Mouse (Mus musculus): ENCODE data around the gene Klc2. TPM values are rescaled to one million over a fixed set of nuclear protein-coding genes. Genes with fewer than 3 reads are reported as not detected.

The Klc2 gene
- polyA plus RNA-seq, 1 experiment, result 21.9 TPM

- WGBS, result 79% methylated on average over 1 of the region's 1 CpGs
- TF ChIP-seq CTCF (IDR thresholded peaks at IDR 0.05; ENCODE audit: control insufficient read depth, insufficient read depth, low read length) (no peak), POLR2A (IDR thresholded peaks at IDR 0.05; ENCODE audit: borderline replicate concordance, control insufficient read depth, low read depth, low read length) (no peak)
- Histone ChIP-seq H3K27ac (ENCODE audit: control insufficient read depth, insufficient read depth, low read depth, low read length, poor library complexity) (no peak overlapping the region), H3K4me3 (replicated peaks; ENCODE audit: control insufficient read depth, low read depth, low read length) (no peak overlapping the region), H3K4me1 (ENCODE audit: control insufficient read depth, insufficient read depth, low read length) (no peaks in the 10 kb centered on the region)
Measured at GRCm38 (mm10) chr19:5079279-5079678, 39.1 kb downstream of the Klc2 start.

GRCm38 (mm10) chr19:5073518-5073917 is 44.8 kb downstream of the Klc2 start:
- no peak for TF ChIP-seq POLR2A (IDR thresholded peaks at IDR 0.05; ENCODE audit: borderline replicate concordance, control insufficient read depth, low read depth, low read length)
- TF ChIP-seq CTCF (IDR thresholded peaks at IDR 0.05; ENCODE audit: control insufficient read depth, insufficient read depth, low read length), result no peak
- 35% methylated on average over 5 of the region's 5 CpGs for WGBS
- peaks cover 3% of the 10 kb centered on the region for H3K4me1 ChIP-seq (ENCODE audit: control insufficient read depth, insufficient read depth, low read length)
- no peak overlapping the region for H3K4me3 ChIP-seq (replicated peaks; ENCODE audit: control insufficient read depth, low read depth, low read length)
- no peak overlapping the region for H3K27ac ChIP-seq (ENCODE audit: control insufficient read depth, insufficient read depth, low read depth, low read length, poor library complexity)

- H3K4me1 ChIP-seq (ENCODE audit: control insufficient read depth, insufficient read depth, low read length), result peaks cover 3% of the 10 kb centered on the region
- peak overlapping the region; percentile 64 for H3K4me3 ChIP-seq (replicated peaks; ENCODE audit: control insufficient read depth, low read depth, low read length)
- peak; percentile 47 for TF ChIP-seq CTCF (IDR thresholded peaks at IDR 0.05; ENCODE audit: control insufficient read depth, insufficient read depth, low read length)
- TF ChIP-seq POLR2A (IDR thresholded peaks at IDR 0.05; ENCODE audit: borderline replicate concordance, control insufficient read depth, low read depth, low read length), result no peak
- 2% methylated on average over 15 of the region's 15 CpGs for WGBS
- no peak overlapping the region for H3K27ac ChIP-seq (ENCODE audit: control insufficient read depth, insufficient read depth, low read depth, low read length, poor library complexity)
Measured at GRCm38 (mm10) chr19:5073028-5073427, 45.3 kb downstream of the Klc2 start.

GRCm38 (mm10) chr19:5072389-5073019 is 45.9 kb downstream of the Klc2 start:
- Histone ChIP-seq H3K27ac (ENCODE audit: control insufficient read depth, insufficient read depth, low read depth, low read length, poor library complexity) (no peak overlapping the region), H3K4me1 (ENCODE audit: control insufficient read depth, insufficient read depth, low read length) (peaks cover 3% of the 10 kb centered on the region), H3K4me3 (replicated peaks; ENCODE audit: control insufficient read depth, low read depth, low read length) (peak overlapping the region; percentile 45)
- 6% methylated on average over 20 of the region's 20 CpGs for WGBS
- TF ChIP-seq CTCF (IDR thresholded peaks at IDR 0.05; ENCODE audit: control insufficient read depth, insufficient read depth, low read length) (no peak), POLR2A (IDR thresholded peaks at IDR 0.05; ENCODE audit: borderline replicate concordance, control insufficient read depth, low read depth, low read length) (no peak)

- H3K27ac ChIP-seq (ENCODE audit: control insufficient read depth, insufficient read depth, low read depth, low read length, poor library complexity), result no peak overlapping the region
- no peak for TF ChIP-seq POLR2A (IDR thresholded peaks at IDR 0.05; ENCODE audit: borderline replicate concordance, control insufficient read depth, low read depth, low read length)
- TF ChIP-seq CTCF (IDR thresholded peaks at IDR 0.05; ENCODE audit: control insufficient read depth, insufficient read depth, low read length), result no peak
- H3K4me3 ChIP-seq (replicated peaks; ENCODE audit: control insufficient read depth, low read depth, low read length), result peak overlapping the region; percentile 45
- peaks cover 3% of the 10 kb centered on the region for H3K4me1 ChIP-seq (ENCODE audit: control insufficient read depth, insufficient read depth, low read length)
- WGBS, result 8% methylated on average over 40 of the region's 40 CpGs
Measured at GRCm38 (mm10) chr19:5071545-5072369, 46.6 kb downstream of the Klc2 start.

- WGBS, result 56% methylated on average over 11 of the region's 11 CpGs
- Histone ChIP-seq H3K27ac (ENCODE audit: control insufficient read depth, insufficient read depth, low read depth, low read length, poor library complexity) (no peak overlapping the region), H3K4me1 (ENCODE audit: control insufficient read depth, insufficient read depth, low read length) (peaks cover 3% of the 10 kb centered on the region)
Measured at GRCm38 (mm10) chr19:5071077-5071476, 47.3 kb downstream of the Klc2 start.

GRCm38 (mm10) chr19:5069978-5070377 is 48.4 kb downstream of the Klc2 start:
- TF ChIP-seq POLR2A (IDR thresholded peaks at IDR 0.05; ENCODE audit: borderline replicate concordance, control insufficient read depth, low read depth, low read length) (no peak), CTCF (IDR thresholded peaks at IDR 0.05; ENCODE audit: control insufficient read depth, insufficient read depth, low read length) (no peak)
- Histone ChIP-seq H3K27ac (ENCODE audit: control insufficient read depth, insufficient read depth, low read depth, low read length, poor library complexity) (no peak overlapping the region), H3K4me3 (replicated peaks; ENCODE audit: control insufficient read depth, low read depth, low read length) (no peak overlapping the region), H3K4me1 (ENCODE audit: control insufficient read depth, insufficient read depth, low read length) (peaks cover 3% of the 10 kb centered on the region)
- 94% methylated on average over 7 of the region's 7 CpGs for WGBS

More at GRCm38 (mm10) chr19:5071077-5071476, 47.3 kb downstream of the Klc2 start:
- H3K4me3 ChIP-seq (replicated peaks; ENCODE audit: control insufficient read depth, low read depth, low read length), result no peak overlapping the region
- TF ChIP-seq CTCF (IDR thresholded peaks at IDR 0.05; ENCODE audit: control insufficient read depth, insufficient read depth, low read length), result no peak
- no peak for TF ChIP-seq POLR2A (IDR thresholded peaks at IDR 0.05; ENCODE audit: borderline replicate concordance, control insufficient read depth, low read depth, low read length)

GRCm38 (mm10) chr19:5069486-5069885 is 48.9 kb downstream of the Klc2 start:
- peaks cover 3% of the 10 kb centered on the region for H3K4me1 ChIP-seq (ENCODE audit: control insufficient read depth, insufficient read depth, low read length)
- 83% methylated on average over 5 of the region's 5 CpGs for WGBS
- TF ChIP-seq CTCF (IDR thresholded peaks at IDR 0.05; ENCODE audit: control insufficient read depth, insufficient read depth, low read length) (no peak), POLR2A (IDR thresholded peaks at IDR 0.05; ENCODE audit: borderline replicate concordance, control insufficient read depth, low read depth, low read length) (no peak)
- no peak overlapping the region for H3K27ac ChIP-seq (ENCODE audit: control insufficient read depth, insufficient read depth, low read depth, low read length, poor library complexity)
- H3K4me3 ChIP-seq (replicated peaks; ENCODE audit: control insufficient read depth, low read depth, low read length), result no peak overlapping the region
